Mouse (Mus musculus): Measurements from ENCODE around the gene Vps33a. TPM values are rescaled to one million over a fixed set of nuclear protein-coding genes. Genes with fewer than 3 reads are reported as not detected.
"Not testable (repeated sequence)": the region's sequence is repeated elsewhere in the genome, so short reads cannot be mapped to it uniquely, and the experiment has no call there.

The Vps33a gene
- polyA plus RNA-seq, 1 experiment from 2014 or later: 25.0 TPM

DNA sequence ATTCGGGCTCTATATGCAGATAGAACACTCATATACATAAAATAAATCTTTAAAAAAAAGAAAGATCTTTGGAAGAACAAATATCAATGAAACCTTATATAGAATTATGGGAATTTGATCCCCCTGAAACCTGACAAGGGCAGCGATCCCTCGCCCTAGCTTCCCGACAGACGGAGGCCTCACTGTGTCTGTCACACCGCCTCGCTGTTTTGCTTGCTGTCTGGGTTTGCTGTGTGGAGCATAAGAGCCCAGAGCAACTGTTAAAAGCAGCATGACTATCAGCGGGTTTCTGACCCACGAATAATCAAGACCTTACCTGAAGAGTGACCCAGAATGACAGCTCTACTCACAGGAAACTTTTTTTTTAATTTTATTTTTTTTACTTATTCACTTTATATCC lies 52.2 kb downstream of the Vps33a start:
- no peak overlapping the region for H3K4me2 ChIP-seq (ENCODE audit: low read depth, low read length)
- no peak overlapping the region for H3K27ac ChIP-seq (ENCODE audit: low read length)
- H3K4me3 ChIP-seq (replicated peaks; ENCODE audit: low read length): no peak overlapping the region
- H3K27me3 ChIP-seq (ENCODE audit: control insufficient read depth, insufficient read depth, low read length): no peaks in the 10 kb centered on the region
- H3K4me1 ChIP-seq (ENCODE audit: control insufficient read depth, insufficient read depth, low read length): peaks cover 11% of the 10 kb centered on the region
- WGBS: 85% methylated on average over 9 of the region's 9 CpGs
- no peaks in the 10 kb centered on the region for H3K9me3 ChIP-seq (replicated peaks; ENCODE audit: control insufficient read depth, low read length)
- H3K36me3 ChIP-seq (ENCODE audit: control insufficient read depth, insufficient read depth, low read length): no peaks in the 10 kb centered on the region; the same call in none of the 2 replicates
- no peak overlapping the region for H3K9ac ChIP-seq (ENCODE audit: low read length)
- no peak for ATAC-seq (ENCODE audit: insufficient read depth, low FRiP score)

DNA sequence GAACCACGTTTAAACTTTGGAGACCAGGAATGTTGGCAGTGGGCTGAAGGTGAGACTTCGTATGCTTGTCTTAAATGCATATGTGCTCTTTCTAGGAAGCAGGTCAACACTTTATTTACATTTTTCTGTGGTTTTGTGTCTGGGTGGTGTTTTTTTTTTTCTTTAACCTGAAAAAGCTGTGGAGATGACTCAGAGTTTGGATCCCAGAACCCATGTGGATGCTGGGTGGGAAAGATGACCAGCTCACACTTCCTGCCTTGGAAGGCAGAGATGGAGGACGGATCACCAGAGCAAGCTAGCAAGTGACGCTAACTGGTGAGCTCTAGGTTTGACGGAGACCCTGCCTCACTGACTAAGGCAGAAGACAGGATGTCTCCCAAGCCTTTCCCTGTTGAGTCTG lies 58.0 kb downstream of the Vps33a start:
- WGBS: 83% methylated on average over 5 of the region's 5 CpGs
- Histone ChIP-seq H3K4me1 (ENCODE audit: control insufficient read depth, insufficient read depth, low read length) (0 out of 2 replicates have a peak, but pooled peaks cover 4% of the 10 kb centered on the region), H3K36me3 (ENCODE audit: control insufficient read depth, insufficient read depth, low read length) (no peaks in the 10 kb centered on the region; the same call in none of the 2 replicates), H3K27ac (ENCODE audit: low read length) (no peak overlapping the region), H3K9ac (ENCODE audit: low read length) (no peak overlapping the region), H3K4me3 (replicated peaks; ENCODE audit: low read length) (no peak overlapping the region), H3K4me2 (ENCODE audit: low read depth, low read length) (no peak overlapping the region), H3K9me3 (replicated peaks; ENCODE audit: control insufficient read depth, low read length) (no peaks in the 10 kb centered on the region), H3K27me3 (ENCODE audit: control insufficient read depth, insufficient read depth, low read length) (peaks cover 2% of the 10 kb centered on the region; the same call in 1 of the 2 replicates)
- ATAC-seq (ENCODE audit: insufficient read depth, low FRiP score): no peak

DNA sequence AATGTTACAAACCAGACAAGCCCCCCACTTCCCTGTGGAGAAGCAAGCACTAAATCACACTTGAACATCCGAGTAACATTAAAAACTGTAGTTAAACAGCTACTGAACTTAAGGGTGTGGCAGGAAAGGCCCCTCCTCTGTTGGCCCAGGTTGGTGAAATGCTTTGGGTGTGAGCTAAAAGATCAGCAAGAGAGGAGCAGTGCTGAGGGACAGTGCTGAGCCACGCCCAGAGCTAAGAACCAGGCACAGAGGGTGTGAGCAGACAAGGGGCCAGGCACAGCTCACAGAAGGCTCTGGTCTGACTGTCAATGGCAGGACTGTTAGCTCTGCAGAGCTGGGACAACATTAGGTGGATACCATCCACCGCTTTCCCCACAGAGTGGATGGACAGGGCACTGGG lies 60.7 kb downstream of the Vps33a start:
- Histone ChIP-seq H3K4me1 (ENCODE audit: control insufficient read depth, insufficient read depth, low read length) (peaks cover 10% of the 10 kb centered on the region), H3K27me3 (ENCODE audit: control insufficient read depth, insufficient read depth, low read length) (peaks cover 26% of the 10 kb centered on the region), H3K27ac (ENCODE audit: low read length) (no peak overlapping the region), H3K4me2 (ENCODE audit: low read depth, low read length) (no peak overlapping the region), H3K4me3 (replicated peaks; ENCODE audit: low read length) (no peak overlapping the region), H3K9me3 (replicated peaks; ENCODE audit: control insufficient read depth, low read length) (no peaks in the 10 kb centered on the region), H3K9ac (ENCODE audit: low read length) (no peak overlapping the region), H3K36me3 (ENCODE audit: control insufficient read depth, insufficient read depth, low read length) (no peaks in the 10 kb centered on the region; the same call in 1 of the 2 replicates)
- no peak for ATAC-seq (ENCODE audit: insufficient read depth, low FRiP score)
- 60% methylated on average over 3 of the region's 3 CpGs for WGBS

- 86% methylated on average over 3 of the region's 3 CpGs for WGBS
- H3K36me3 ChIP-seq (ENCODE audit: control insufficient read depth, insufficient read depth, low read length); H3K4me3 ChIP-seq (replicated peaks; ENCODE audit: low read length); H3K9me3 ChIP-seq (replicated peaks; ENCODE audit: control insufficient read depth, low read length); ATAC-seq (ENCODE audit: insufficient read depth, low FRiP score); H3K27ac ChIP-seq (ENCODE audit: low read length); H3K4me2 ChIP-seq (ENCODE audit: low read depth, low read length); H3K9ac ChIP-seq (ENCODE audit: low read length): not testable (repeated sequence)
- Histone ChIP-seq H3K4me1 (ENCODE audit: control insufficient read depth, insufficient read depth, low read length) (peaks cover 10% of the 10 kb centered on the region), H3K27me3 (ENCODE audit: control insufficient read depth, insufficient read depth, low read length) (peaks cover 26% of the 10 kb centered on the region)
Measured at GRCm38 (mm10) chr5:123511426-123511825, 61.4 kb downstream of the Vps33a start.

GRCm38 (mm10) chr5:123510160-123510559 lies 62.7 kb downstream of the Vps33a start, which contains the start of gene B3gnt4:
Gene B3gnt4 (plus strand): TSS chr5:123510460.
- Histone ChIP-seq H3K27ac (ENCODE audit: low read length) (no peak within 1 kb of the TSS), H3K36me3 (ENCODE audit: control insufficient read depth, insufficient read depth, low read length) (no peaks in the 10 kb centered on the region), H3K4me3 (replicated peaks; ENCODE audit: low read length) (no peak within 1 kb of the TSS), H3K4me1 (ENCODE audit: control insufficient read depth, insufficient read depth, low read length) (peaks cover 10% of the 10 kb centered on the region), H3K9ac (ENCODE audit: low read length) (no peak within 1 kb of the TSS), H3K4me2 (ENCODE audit: low read depth, low read length) (no peak within 1 kb of the TSS), H3K9me3 (replicated peaks; ENCODE audit: control insufficient read depth, low read length) (no peaks in the 10 kb centered on the region), H3K27me3 (ENCODE audit: control insufficient read depth, insufficient read depth, low read length) (peaks cover 26% of the 10 kb centered on the region)
- no peak for ATAC-seq (ENCODE audit: insufficient read depth, low FRiP score)
- WGBS: 91% methylated on average over 5 of the region's 5 CpGs

GRCm38 (mm10) chr5:123508921-123509320 lies 63.9 kb downstream of the Vps33a start:
- Histone ChIP-seq H3K27ac (ENCODE audit: low read length) (no peak overlapping the region), H3K4me2 (ENCODE audit: low read depth, low read length) (peak overlapping the region; percentile 91), H3K36me3 (ENCODE audit: control insufficient read depth, insufficient read depth, low read length) (no peaks in the 10 kb centered on the region), H3K4me1 (ENCODE audit: control insufficient read depth, insufficient read depth, low read length) (peaks cover 10% of the 10 kb centered on the region), H3K4me3 (replicated peaks; ENCODE audit: low read length) (peak overlapping the region; percentile 64), H3K9me3 (replicated peaks; ENCODE audit: control insufficient read depth, low read length) (no peaks in the 10 kb centered on the region), H3K27me3 (ENCODE audit: control insufficient read depth, insufficient read depth, low read length) (peaks cover 26% of the 10 kb centered on the region), H3K9ac (ENCODE audit: low read length) (peak overlapping the region; percentile 67; the same call in 1 of the 2 replicates)
- 6% methylated on average over 12 of the region's 12 CpGs for WGBS
- ATAC-seq (ENCODE audit: insufficient read depth, low FRiP score): no peak

GRCm38 (mm10) chr5:123507936-123508723 lies 64.7 kb downstream of the Vps33a start:
- peak overlapping the region; percentile 67 for H3K9ac ChIP-seq (ENCODE audit: low read length)
- WGBS: 1% methylated on average over 59 of the region's 59 CpGs
- H3K9me3 ChIP-seq (replicated peaks; ENCODE audit: control insufficient read depth, low read length): no peaks in the 10 kb centered on the region
- peaks cover 10% of the 10 kb centered on the region for H3K4me1 ChIP-seq (ENCODE audit: control insufficient read depth, insufficient read depth, low read length)
- peak overlapping the region; percentile 64 for H3K4me3 ChIP-seq (replicated peaks; ENCODE audit: low read length)
- peak; percentile 91 for ATAC-seq (ENCODE audit: insufficient read depth, low FRiP score)
- no peak overlapping the region for H3K27ac ChIP-seq (ENCODE audit: low read length)
- peak overlapping the region; percentile 91 for H3K4me2 ChIP-seq (ENCODE audit: low read depth, low read length)
- no peaks in the 10 kb centered on the region for H3K36me3 ChIP-seq (ENCODE audit: control insufficient read depth, insufficient read depth, low read length)
- peaks cover 26% of the 10 kb centered on the region for H3K27me3 ChIP-seq (ENCODE audit: control insufficient read depth, insufficient read depth, low read length)

GRCm38 (mm10) chr5:123501973-123502372 lies 70.9 kb downstream of the Vps33a start:
- no peaks in the 10 kb centered on the region for H3K36me3 ChIP-seq (ENCODE audit: control insufficient read depth, insufficient read depth, low read length)
- H3K4me1 ChIP-seq (ENCODE audit: control insufficient read depth, insufficient read depth, low read length): 0 out of 2 replicates have a peak, but pooled peaks cover 5% of the 10 kb centered on the region
- WGBS: 45% methylated on average over 4 of the region's 4 CpGs
- no peak overlapping the region for H3K4me2 ChIP-seq (ENCODE audit: low read depth, low read length)
- H3K27me3 ChIP-seq (ENCODE audit: control insufficient read depth, insufficient read depth, low read length): no peaks in the 10 kb centered on the region
- ATAC-seq (ENCODE audit: insufficient read depth, low FRiP score): no peak
- no peak overlapping the region for H3K4me3 ChIP-seq (replicated peaks; ENCODE audit: low read length)
- H3K9me3 ChIP-seq (replicated peaks; ENCODE audit: control insufficient read depth, low read length): no peaks in the 10 kb centered on the region
- H3K27ac ChIP-seq (ENCODE audit: low read length): no peak overlapping the region
- H3K9ac ChIP-seq (ENCODE audit: low read length): no peak overlapping the region

DNA sequence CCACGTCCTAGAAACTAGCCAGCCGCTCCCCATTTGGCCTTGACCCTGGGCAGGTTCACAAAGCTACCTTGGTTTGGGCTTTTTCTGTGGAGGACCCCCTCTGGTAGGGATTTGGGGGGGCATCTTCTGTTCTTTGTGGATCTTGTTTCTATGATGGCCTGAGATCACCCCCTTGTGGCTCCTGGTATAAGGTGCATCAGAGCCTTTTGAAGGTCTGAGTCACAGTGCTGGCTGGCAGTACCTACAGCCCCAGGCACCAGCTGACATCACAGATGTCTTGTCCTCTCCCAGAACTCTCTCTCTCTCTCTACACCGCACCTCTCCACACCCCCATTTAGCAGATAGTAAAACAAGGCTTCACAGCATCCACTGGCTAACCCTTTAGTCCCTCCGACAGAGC lies 73.1 kb downstream of the Vps33a start:
- no peak overlapping the region for H3K4me2 ChIP-seq (ENCODE audit: low read depth, low read length)
- no peaks in the 10 kb centered on the region for H3K9me3 ChIP-seq (replicated peaks; ENCODE audit: control insufficient read depth, low read length)
- H3K4me3 ChIP-seq (replicated peaks; ENCODE audit: low read length): no peak overlapping the region
- H3K9ac ChIP-seq (ENCODE audit: low read length): no peak overlapping the region
- H3K36me3 ChIP-seq (ENCODE audit: control insufficient read depth, insufficient read depth, low read length): no peaks in the 10 kb centered on the region
- 37% methylated on average over 4 of the region's 4 CpGs for WGBS
- 0 out of 2 replicates have a peak, but pooled peaks cover 5% of the 10 kb centered on the region for H3K4me1 ChIP-seq (ENCODE audit: control insufficient read depth, insufficient read depth, low read length)
- H3K27me3 ChIP-seq (ENCODE audit: control insufficient read depth, insufficient read depth, low read length): no peaks in the 10 kb centered on the region
- H3K27ac ChIP-seq (ENCODE audit: low read length): no peak overlapping the region
- no peak for ATAC-seq (ENCODE audit: insufficient read depth, low FRiP score)
